Mouse (Mus musculus): ENCODE data around the gene Sbk1. TPM values are rescaled to one million over a fixed set of nuclear protein-coding genes. Genes with fewer than 3 reads are reported as not detected.

Gene Sbk1
- total RNA-seq (2021), result 10 to 100 TPM; 90.8 to 93.6 TPM

- peak; percentile 94 for DNase-seq
Measured at GRCm38 (mm10) chr7:126271712-126272683, at the start of gene Sbk1. TSS of gene Sbk1 (plus strand) at chr7:126272619.

- DNase-seq, result no peak
Measured at GRCm38 (mm10) chr7:126222753-126223152, 49.7 kb upstream of the Sbk1 start.

- DNase-seq, result no peak
Measured at GRCm38 (mm10) chr7:126226136-126226535, 46.3 kb upstream of the Sbk1 start.

DNA sequence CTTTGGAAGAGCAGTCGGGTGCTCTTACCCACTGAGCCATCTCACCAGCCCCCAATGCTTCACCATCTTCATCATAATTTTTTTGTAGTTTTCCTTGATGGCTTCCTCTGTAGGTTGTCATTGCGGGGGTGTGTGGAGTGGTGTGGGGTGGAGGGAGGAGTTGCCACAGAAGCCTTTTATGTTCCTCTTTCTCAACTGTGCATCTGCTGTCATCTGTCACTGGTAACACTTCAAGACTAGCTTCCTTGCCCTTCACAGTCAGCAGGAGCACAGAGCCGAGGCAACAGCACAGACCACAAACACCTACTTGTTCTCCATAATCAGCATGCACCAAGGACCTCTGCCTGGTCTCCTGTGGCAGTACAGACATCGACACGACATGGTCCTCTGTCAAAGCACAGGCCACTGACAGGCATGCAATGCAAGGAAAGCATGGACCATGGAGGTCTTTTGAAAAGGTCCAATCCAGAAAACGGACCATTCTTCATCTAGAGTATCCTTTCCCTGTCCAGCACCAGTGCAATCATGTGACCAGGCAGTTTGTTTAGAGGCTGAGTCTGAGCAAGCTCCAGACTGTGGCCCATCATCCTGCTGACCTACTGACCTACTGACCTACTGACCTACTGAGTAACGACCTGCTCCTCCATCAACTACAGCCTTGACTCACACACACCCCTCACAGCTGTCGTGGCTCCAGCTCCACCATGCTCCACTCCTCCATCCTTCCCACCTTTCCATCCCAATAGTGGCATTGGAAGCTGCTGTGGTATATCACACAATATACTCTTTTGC lies 41.9 kb upstream of the Sbk1 start:
- DNase-seq, result no peak

DNA sequence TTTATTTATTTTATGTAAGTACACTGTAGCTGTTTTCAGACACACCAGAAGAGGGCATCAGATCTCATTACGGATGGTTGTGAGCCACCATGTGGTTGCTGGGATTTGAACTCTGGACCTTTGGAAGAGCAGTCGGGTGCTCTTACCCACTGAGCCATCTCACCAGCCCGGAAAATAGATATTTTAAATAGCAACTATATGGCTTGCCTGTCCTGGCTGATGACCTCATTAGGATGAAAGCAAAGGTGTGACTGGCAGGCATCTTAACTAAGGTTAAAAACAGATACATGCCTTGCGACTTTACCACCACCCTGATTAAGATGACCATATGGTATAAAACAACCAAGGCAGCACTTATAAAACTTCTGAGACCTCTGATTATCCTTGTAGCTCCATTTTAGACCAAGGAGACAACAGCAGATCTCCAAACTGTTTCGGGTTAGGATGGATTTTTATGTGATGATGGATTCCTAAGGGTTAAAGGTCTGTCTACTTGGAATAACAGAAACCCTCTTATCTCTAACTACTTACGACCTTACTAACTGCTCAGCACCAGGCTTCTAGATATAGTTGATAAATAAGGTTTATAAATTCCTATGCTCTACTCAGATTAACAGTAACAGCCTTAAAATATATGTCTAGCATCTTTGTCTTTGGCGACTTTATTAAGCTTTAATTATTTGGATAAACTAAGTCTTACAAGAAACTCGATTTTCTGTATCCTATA lies 39.9 kb upstream of the Sbk1 start:
- DNase-seq, result no peak

GRCm38 (mm10) chr7:126234611-126235010 lies 37.8 kb upstream of the Sbk1 start:
- DNase-seq, result no peak

DNA sequence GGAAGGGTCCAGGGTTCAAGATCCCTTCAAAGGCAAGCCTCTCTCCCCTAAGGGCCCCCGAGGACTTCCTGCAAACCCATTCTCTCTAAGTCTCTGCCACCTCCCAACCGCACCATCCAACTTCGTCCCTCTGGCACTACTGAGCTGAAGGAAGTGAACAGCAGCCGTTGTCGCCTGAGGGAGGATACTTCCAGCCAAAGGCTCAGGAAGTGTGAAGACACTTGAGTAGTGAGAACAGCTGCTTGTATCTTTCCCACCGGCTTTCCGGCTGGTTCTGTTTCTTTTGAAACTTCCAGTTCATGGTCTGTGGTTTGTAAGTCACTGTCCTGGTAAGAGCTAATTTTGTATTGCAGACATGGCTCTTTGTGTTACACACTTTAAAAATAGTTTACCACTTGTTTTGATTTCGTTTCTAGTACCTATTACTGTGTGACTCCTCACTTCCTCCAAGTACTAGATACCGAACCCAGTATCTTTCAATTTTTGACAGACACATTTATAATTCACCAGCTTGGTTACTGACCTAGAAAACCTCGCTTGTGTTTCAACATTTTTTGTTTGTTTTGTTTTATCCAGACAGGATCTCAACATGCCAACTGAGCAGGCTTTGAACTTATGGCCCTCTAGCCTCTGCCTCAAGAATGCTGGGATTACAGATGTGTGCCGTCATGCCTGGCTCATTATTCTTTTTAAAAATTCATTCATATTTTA lies 36.2 kb upstream of the Sbk1 start:
- DNase-seq, result no peak

GRCm38 (mm10) chr7:126236794-126237192 lies 35.6 kb upstream of the Sbk1 start:
- DNase-seq, result no peak

DNA sequence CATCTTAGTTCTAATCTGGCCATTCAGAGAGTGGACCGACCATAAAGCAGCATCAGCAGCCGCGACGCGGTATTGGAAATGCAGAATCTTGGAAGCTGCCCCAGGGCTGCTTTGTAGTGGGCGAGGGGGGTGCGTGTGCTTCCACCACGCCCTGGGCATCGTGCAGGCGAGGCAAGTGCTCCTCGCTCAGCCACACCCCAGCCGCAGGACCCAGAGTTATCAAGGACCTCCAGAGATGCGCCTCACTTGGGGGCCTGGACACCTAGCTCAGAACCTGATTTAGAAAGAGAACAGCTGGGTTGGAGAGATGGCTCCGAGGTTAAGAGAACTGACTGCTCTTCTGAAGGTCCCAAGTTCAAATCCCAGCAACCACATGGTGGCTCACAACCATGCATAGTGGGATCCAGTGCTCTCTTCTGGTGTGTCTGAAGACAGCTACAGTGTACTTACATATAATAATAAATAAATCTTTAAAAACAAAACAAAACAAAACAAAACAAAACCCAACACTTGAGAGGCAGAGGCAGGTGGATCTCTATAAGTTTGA lies 31.5 kb upstream of the Sbk1 start:
- no peak for DNase-seq

DNA sequence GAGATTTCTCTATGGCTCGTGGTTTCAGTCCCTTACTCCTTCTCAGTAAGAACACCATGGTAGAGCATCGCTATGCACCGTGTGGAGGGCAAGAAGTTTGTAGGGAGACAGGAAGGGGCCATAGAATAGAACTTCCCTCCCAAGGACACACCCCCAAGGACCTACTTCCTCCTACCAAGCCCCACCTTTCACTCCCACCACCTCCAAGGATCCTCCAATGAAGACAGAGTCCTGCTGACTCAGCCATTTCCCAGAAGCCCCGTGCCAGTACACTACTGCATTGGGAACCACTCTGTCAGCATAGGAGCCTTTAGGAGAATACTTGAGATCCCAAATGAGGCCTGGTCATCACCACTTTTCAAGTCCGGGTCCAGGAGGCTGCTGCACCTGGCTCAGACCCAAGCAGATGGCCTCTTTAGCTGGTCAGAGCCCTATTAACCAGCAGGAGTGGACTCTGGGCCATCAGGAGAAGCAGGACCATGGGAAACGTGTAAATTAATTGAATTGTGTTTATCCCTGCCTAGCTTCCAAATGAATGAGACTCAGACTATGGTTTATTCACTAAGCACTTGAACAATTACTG lies 28.2 kb upstream of the Sbk1 start:
- no peak for DNase-seq

DNA sequence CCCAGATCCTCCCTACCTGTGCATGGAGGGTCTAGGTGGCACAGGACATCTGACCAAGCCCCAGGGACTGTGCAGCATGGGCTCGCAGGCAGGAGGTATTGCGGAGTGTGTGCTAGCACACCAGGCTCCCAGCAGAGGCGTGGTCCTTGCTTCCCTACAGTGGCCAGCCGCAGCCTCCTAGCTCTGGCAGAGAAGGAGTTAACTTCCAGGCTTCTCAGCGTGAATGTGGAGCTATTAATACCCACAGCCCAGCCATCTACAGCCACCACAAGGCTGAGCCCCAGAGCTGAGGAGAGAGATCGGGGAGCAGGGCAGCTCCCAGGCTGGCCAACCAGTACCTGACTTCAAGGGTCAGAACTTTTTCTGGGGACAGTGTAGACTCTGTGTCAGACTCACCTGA lies 24.3 kb upstream of the Sbk1 start:
- DNase-seq, result no peak

- no peak for DNase-seq
Measured at GRCm38 (mm10) chr7:126248641-126249141, 23.7 kb upstream of the Sbk1 start.

- DNase-seq, result no peak
Measured at GRCm38 (mm10) chr7:126249146-126249545, 23.3 kb upstream of the Sbk1 start.

DNA sequence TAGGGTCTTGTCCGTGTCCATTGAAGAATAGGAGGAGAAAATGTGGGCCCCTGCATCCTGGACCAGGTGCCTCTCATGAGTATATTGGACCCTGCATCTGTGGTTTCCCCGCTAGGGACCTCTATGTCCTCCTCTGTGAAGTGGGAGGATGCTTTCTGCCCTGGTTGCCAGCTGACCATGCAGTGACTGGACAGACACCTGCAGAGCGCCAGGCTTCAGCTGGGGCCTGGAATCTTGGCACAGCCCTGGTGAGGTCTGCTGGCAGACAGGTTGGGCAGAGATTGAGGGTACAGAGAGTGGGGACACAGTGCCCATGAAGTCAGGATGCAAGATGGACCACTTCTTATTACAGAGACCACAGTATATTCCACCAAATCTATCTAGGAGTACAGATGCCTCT lies 22.4 kb upstream of the Sbk1 start:
- no peak for DNase-seq

DNA sequence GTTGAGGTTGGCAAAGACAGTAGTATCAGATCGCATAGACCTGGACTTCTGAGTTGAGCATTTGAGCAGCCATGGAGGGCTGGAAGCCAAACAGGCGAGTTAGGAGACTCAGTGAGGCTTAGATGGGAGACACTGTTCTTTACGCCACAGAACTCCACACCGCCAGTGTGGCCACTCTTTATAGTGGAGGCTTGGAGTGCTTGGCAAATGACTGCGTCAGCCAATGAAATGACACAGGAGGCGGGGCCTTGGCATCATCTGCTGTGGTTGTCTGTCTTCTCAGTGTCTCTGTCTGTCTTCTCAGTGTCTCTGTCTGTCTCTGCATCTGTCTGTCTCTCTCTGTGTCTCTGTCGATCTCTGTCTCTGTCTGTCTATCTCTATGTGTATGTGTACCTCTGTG lies 21.9 kb upstream of the Sbk1 start:
- DNase-seq, result no peak

DNA sequence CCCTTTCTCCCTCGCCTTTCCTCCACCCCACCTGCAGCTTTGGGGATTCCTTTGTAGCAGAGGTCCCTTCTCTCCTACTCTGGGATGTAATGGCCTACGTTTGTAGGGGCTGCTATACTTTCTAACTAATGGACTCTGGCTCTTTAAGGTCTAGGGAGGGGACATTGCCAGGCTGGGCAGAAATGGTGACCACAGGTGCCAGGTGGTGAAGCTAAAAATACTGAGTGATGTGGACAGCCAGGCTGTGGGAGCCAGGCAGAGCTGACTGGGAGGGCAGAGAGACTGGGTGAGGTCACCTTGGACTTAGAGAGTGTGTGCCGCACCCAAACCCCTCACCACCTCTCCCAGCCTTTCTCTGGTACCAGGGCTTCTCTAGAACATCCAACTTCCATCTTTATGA lies 20.7 kb upstream of the Sbk1 start:
- no peak for DNase-seq

DNA sequence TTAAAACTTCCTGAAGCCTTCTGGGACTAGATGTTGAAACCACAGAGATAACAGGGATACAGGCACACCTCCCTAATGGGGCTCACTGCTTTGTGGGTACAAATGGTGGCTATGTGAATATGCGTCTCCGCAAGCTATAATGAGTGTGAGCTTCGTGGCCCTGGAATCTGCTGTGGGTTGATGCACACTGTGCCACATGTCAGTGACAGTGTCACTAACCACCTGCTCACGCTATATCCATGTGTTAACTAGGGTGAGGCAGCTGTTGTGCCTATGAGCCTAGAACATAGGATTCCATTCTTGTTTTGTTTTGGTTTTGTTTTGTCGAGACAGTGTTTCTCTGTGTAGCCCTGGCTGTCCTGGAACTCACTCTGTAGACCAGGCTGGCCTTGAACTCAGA lies 20.2 kb upstream of the Sbk1 start:
- DNase-seq, result no peak

GRCm38 (mm10) chr7:126260280-126261210 lies 11.9 kb upstream of the Sbk1 start:
- DNase-seq, result peak; percentile 67 to 77

- no peak for DNase-seq
Measured at GRCm38 (mm10) chr7:126261823-126262222, 10.6 kb upstream of the Sbk1 start.

DNA sequence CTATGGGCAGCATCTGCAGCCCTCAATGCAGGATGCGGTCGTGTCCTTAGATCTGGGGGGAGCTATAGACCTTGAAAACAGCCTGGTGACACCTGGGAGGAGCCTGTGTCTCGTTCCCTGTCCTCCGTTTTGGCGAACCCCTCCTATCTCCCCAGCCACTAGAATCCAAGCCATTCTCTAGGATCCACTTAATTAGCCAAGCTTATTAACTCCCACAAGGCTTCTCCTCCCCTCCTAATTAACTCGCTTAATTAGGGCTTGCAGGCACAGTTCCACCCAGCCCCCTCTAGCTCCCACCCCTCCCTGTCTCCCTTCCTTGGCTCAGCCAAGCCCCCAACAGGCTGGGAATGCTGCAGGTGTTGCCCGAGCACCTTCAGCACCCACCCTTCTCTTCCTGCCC lies 8.5 kb upstream of the Sbk1 start:
- DNase-seq, result no peak
